Mouse (Mus musculus): ENCODE results near the gene Mcrs1.

DNA sequence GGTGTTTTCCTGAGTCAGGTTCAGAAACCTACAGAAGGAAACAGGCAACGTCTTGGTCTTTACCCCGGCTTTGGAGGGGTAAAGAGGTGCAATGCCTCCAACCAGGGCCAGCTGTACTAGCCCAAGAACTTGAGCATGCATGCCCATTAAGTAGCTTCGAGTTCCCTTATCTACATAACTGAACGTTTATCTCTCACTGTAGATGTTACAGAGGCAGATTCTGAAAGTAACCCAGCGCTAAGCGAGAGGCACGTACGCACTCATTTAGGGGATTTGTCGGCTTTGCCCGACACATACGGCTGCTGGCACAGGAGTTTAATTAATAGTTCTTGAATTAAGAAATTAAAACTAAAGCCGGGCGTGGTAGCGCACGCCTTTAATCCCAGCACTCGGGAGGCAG is 42.5 kb upstream of the Mcrs1 start:
- TF ChIP-seq CTCF (IDR thresholded peaks at IDR 0.05; ENCODE audit: low read depth): no peak
- no peak for TF ChIP-seq EP300 (IDR thresholded peaks at IDR 0.05; ENCODE audit: low read depth)

Data from liver, postnatal 0 days (tissue).